Mouse (Mus musculus) heart, embryonic 14.5 days (tissue): ENCODE results near the gene Rpl37. TPM values are rescaled to one million over a fixed set of nuclear protein-coding genes. Genes with fewer than 3 reads are reported as not detected.

Experiments used
- ATAC-seq: fragments of 200-750 bp; cut with Nextera tagmentation; 2 replicates; pipeline ENCODE4 v1.8.0; 2017; ENCODE audit warnings: low read depth, moderate TSS enrichment; ENCODE audit not compliant: insufficient number of reproducible peaks, insufficient read depth, low FRiP score
- H3K27ac ChIP-seq, 2 experiments: fragments of 200-500 bp in 1 of 2; fragments of 300-500 bp in 1 of 2; sonication (generic) in 1 of 2; replicated peaks in 1 of 2; 2 replicates each; pipeline ENCODE4 v1.5.1; 2012 to 2014; ENCODE audit warnings: low read depth in 2 of 2, low read length in 2 of 2, control low read depth in 1 of 2, mild to moderate bottlenecking in 1 of 2, mixed read lengths in 1 of 2; ENCODE audit not compliant: control insufficient read depth in 1 of 2, insufficient read depth in 1 of 2
- H3K27me3 ChIP-seq: fragments of 300-500 bp; sonication (generic); 2 replicates; pipeline ENCODE4 v1.6.1; 2014; ENCODE audit warnings: mild to moderate bottlenecking, low read length, control low read depth; ENCODE audit not compliant: control insufficient read depth, insufficient read depth
- H3K36me3 ChIP-seq: fragments of 300-500 bp; sonication (generic); 2 replicates; pipeline ENCODE4 v1.6.1; 2014; ENCODE audit warnings: mild to moderate bottlenecking, control low read depth, low read length, mixed read lengths; ENCODE audit not compliant: control insufficient read depth, insufficient read depth
- H3K4me1 ChIP-seq, 2 experiments: fragments of 200-500 bp in 1 of 2; fragments of 300-500 bp in 1 of 2; sonication (generic) in 1 of 2; 2 replicates each; pipeline ENCODE4 v1.6.1; 2012 to 2014; ENCODE audit warnings: low read length in 2 of 2, control low read depth in 1 of 2, mixed read lengths in 1 of 2; ENCODE audit not compliant: control insufficient read depth in 2 of 2, insufficient read depth in 2 of 2
- H3K4me2 ChIP-seq: fragments of 300-500 bp; sonication (generic); 2 replicates; pipeline ENCODE4 v1.6.1; 2014; ENCODE audit warnings: mild to moderate bottlenecking, low read length
- H3K4me3 ChIP-seq, 2 experiments: fragments of 200-500 bp in 1 of 2; fragments of 300-500 bp in 1 of 2; sonication (generic) in 1 of 2; 2 replicates each; pipeline ENCODE4 v1.5.1; 2012 to 2014; ENCODE audit warnings: low read length in 2 of 2, mild to moderate bottlenecking in 2 of 2, control low read depth in 1 of 2, low read depth in 1 of 2, moderate library complexity in 1 of 2; ENCODE audit not compliant: control insufficient read depth in 1 of 2, insufficient read depth in 1 of 2
- H3K9ac ChIP-seq: fragments of 300-500 bp; sonication (generic); 2 replicates; pipeline ENCODE4 v1.6.1; 2014; ENCODE audit warnings: mild to moderate bottlenecking, low read length
- H3K9me3 ChIP-seq: fragments of 300-500 bp; sonication (generic); 2 replicates; pipeline ENCODE4 v1.6.1; 2016; ENCODE audit warnings: low read length, control low read depth; ENCODE audit not compliant: control insufficient read depth
- WGBS: fragments of 180-500 bp; shearing (Covaris S2); extraction: QIAGEN DNeasy Blood & Tissue Kit; methylation state at CpG from one replicate; pipeline ENCODE4 v1.1.7; 2014; 5-methylcytosine and 5-hydroxymethylcytosine counted together
- polyA plus RNA-seq: library from polyadenylated mRNA; unstranded; fragments of >200 nt; fragmentation: Nextera tagmentation; extraction: Ambion mirVana; gene quantifications from 2 replicates; pipeline ENCODE4 v1.2.1, GENCODE M21; 2014

Gene Rpl37
- polyA plus RNA-seq, 1 experiment from 2014 or later, result 512 TPM

- Histone ChIP-seq H3K36me3 (peaks cover 4% of the 10 kb centered on the region; the same call in 1 of the 2 replicates), H3K4me1 (peaks cover 10 to 20% of the 10 kb centered on the region in 2 experiments), H3K4me3 (no peak overlapping the region), H3K27ac (no peak overlapping the region), H3K9me3 (no peaks in the 10 kb centered on the region), H3K9ac (no peak overlapping the region), H3K4me2 (no peak overlapping the region), H3K27me3 (no peaks in the 10 kb centered on the region)
- no peak for ATAC-seq
- WGBS, result 21% methylated on average over 1 of the region's 1 CpGs
Observed at GRCm38 (mm10) chr15:5157386-5157785, 40.9 kb downstream of the Rpl37 start.

GRCm38 (mm10) chr15:5158827-5159226, 42.4 kb downstream of the Rpl37 start:
- no peak overlapping the region for H3K4me2 ChIP-seq
- H3K9ac ChIP-seq, result no peak overlapping the region
- H3K27me3 ChIP-seq, result no peaks in the 10 kb centered on the region
- H3K4me3 ChIP-seq, result no peak overlapping the region
- peaks cover 15% of the 10 kb centered on the region for H3K36me3 ChIP-seq
- WGBS, result 58% methylated on average over 6 of the region's 6 CpGs
- H3K27ac ChIP-seq, result no peak overlapping the region
- no peak for ATAC-seq
- peaks cover 10 to 20% of the 10 kb centered on the region in 2 experiments for H3K4me1 ChIP-seq
- no peaks in the 10 kb centered on the region for H3K9me3 ChIP-seq

- H3K9ac ChIP-seq, result no peak overlapping the region
- no peak overlapping the region for H3K4me2 ChIP-seq
- no peak overlapping the region for H3K4me3 ChIP-seq
- peaks cover 71% of the 10 kb centered on the region for H3K36me3 ChIP-seq
- H3K9me3 ChIP-seq, result no peaks in the 10 kb centered on the region
- no peaks in the 10 kb centered on the region for H3K27me3 ChIP-seq
- ATAC-seq, result no peak
- WGBS, result 71% methylated on average over 12 of the region's 12 CpGs
- 0 out of 4 replicates have a peak, but pooled peaks cover 0 to 3% of the 10 kb centered on the region in 2 experiments for H3K4me1 ChIP-seq
- no peak overlapping the region for H3K27ac ChIP-seq
Observed at GRCm38 (mm10) chr15:5165121-5165773, 48.8 kb downstream of the Rpl37 start.

Other genes with a start within 250 kb of the Rpl37 start
- gene Mroh2b, start 217.9 kb upstream of the Rpl37 start, polyA plus RNA-seq, result not detected in 2 replicates
- 0.12 TPM in 1 of 2 replicates, not detected in the other for gene C7, start 52.9 kb upstream of the Rpl37 start, polyA plus RNA-seq
- gene Card6, start 8.1 kb upstream of the Rpl37 start, polyA plus RNA-seq, result 1.9 and 3.6 TPM in 2 replicates
- 20.9 and 21.3 TPM in 2 replicates for gene Prkaa1, start 27.2 kb downstream of the Rpl37 start, polyA plus RNA-seq
- gene Ttc33, start 68.9 kb downstream of the Rpl37 start, polyA plus RNA-seq, result 36.8 and 39.7 TPM in 2 replicates
- 3.3 and 4.1 TPM in 2 replicates for gene Ptger4, start 127.5 kb downstream of the Rpl37 start, polyA plus RNA-seq